Mouse (Mus musculus): ENCODE measurements at regions not wholly inside any gene's neighbourhood (a gene's known extent, or its start where the extent isn't known, plus 50 kb on each side); places are given as distances from the start of the nearest gene placed in this dataset.

GRCm38 (mm10) chr7:133232889-133233441 lies 108.8 kb upstream of the Ctbp2 start:
- TF ChIP-seq CTCF (conservative IDR thresholded peaks at IDR 0.05; ENCODE audit: insufficient read depth, insufficient read length, low read depth, low read length) = no peak
- TF ChIP-seq POLR2A (IDR thresholded peaks at IDR 0.05; ENCODE audit: low read depth, low read length) = no peak

Data from kidney, adult 2 months (tissue).